Mouse (Mus musculus): ENCODE data around the gene Agk.

DNA sequence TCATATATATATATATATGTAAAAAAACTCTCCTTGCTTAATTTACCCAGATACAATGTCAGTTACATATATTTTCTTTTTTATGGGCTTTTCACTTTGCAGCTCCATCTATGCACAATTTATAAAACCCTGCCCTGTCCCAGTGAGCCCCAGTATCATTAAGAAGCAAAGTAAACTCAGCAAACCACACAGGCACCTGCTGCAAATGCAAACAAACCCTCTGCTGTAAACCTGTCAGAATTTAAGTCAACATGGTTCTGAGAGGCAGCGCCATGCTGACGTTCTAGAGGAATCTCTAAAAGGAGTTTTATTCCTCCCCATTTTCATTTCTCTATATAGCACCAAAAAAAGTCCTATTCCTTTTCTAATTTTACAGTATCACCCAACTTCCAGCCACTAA lies 77.1 kb downstream of the Agk start:
- TF ChIP-seq CTCF (IDR thresholded peaks at IDR 0.05; ENCODE audit: control insufficient read depth, insufficient read depth, insufficient replicate concordance, low read depth, low read length) = no peak
- no peak for TF ChIP-seq POLR2A (IDR thresholded peaks at IDR 0.05; ENCODE audit: control insufficient read depth, low read depth, low read length)
